Mouse (Mus musculus) left cerebral cortex, adult 18-20 months (tissue): ENCODE measurements around the gene Zc3h6. TPM values are rescaled to one million over a fixed set of nuclear protein-coding genes. Genes with fewer than 3 reads are reported as not detected.
"Not testable (repeated sequence)": the region's sequence is repeated elsewhere in the genome, so short reads cannot be mapped to it uniquely, and the experiment has no call there.

ENCODE experiments used
- DNase-seq, 2 experiments: peaks; one replicate each; pipeline ENCODE4 v3.0.0; 2021 to 2022; ENCODE audit warnings: low spot score in 2 of 2, mixed read lengths in 1 of 2
- long read RNA-seq, 2 experiments: library from polyadenylated mRNA; stranded (forward); transcript quantifications; one replicate each; pipeline ENCODE4 v2.0.0; 2021
- total RNA-seq, 2 experiments: library from RNA; stranded (reverse); gene quantifications; 2 replicates each; pipeline ENCODE4 v1.2.3; 2021

Gene Zc3h6
- total RNA-seq: 10 to 100 TPM; 12.4 to 16.4 TPM
- long read RNA-seq, experiment 1, full-length matches to known transcripts: 2 of 5 reads
- long read RNA-seq, experiment 1, partial matches to known transcripts: 1 of 5 reads
- long read RNA-seq, experiment 1, other reads (novel, unspliced or antisense): 2 of 5 reads
- long read RNA-seq, experiment 2, full-length matches to known transcripts: 1 of 4 reads
- long read RNA-seq, experiment 2, partial matches to known transcripts: 3 of 4 reads
- long read RNA-seq, experiment 2, other reads (novel, unspliced or antisense): 0 of 4 reads

- DNase-seq: peak; percentile 98 to 100
Measured at GRCm38 (mm10) chr2:128966641-128967580, at the start of gene Zc3h6. Gene Zc3h6 (plus strand): TSS chr2:128967402.

- DNase-seq: no peak
Measured at GRCm38 (mm10) chr2:128924799-128925198, 42.4 kb upstream of the Zc3h6 start.

GRCm38 (mm10) chr2:128928446-128928845 is 38.8 kb upstream of the Zc3h6 start:
- peak in 1 of 2 experiments; percentile 27 for DNase-seq

GRCm38 (mm10) chr2:128930704-128931103 is 36.5 kb upstream of the Zc3h6 start:
- no peak for DNase-seq

GRCm38 (mm10) chr2:128936256-128936655 is 30.9 kb upstream of the Zc3h6 start:
- DNase-seq: no peak

GRCm38 (mm10) chr2:128943538-128944528 is 23.4 kb upstream of the Zc3h6 start, which contains the start of gene Zc3h8:
Gene Zc3h8 (minus strand): TSS chr2:128944077.
- DNase-seq: peak; percentile 96 to 98

- no peak for DNase-seq
Measured at GRCm38 (mm10) chr2:128947962-128948588, 19.1 kb upstream of the Zc3h6 start.

- DNase-seq: no peak
Measured at GRCm38 (mm10) chr2:128954186-128954585, 13.0 kb upstream of the Zc3h6 start.

GRCm38 (mm10) chr2:128965505-128966105 is 1.6 kb upstream of the Zc3h6 start:
- no peak for DNase-seq

GRCm38 (mm10) chr2:128966236-128966635 is 966 bp upstream of the Zc3h6 start:
- no peak for DNase-seq

- peak; percentile 55 to 64 for DNase-seq
Measured at GRCm38 (mm10) chr2:128967661-128968441, 649 bp downstream of the Zc3h6 start, which contains the start of gene Gm10762. Gene Gm10762 (minus strand): TSS chr2:128967725.

GRCm38 (mm10) chr2:128968475-128969083 is 1.4 kb downstream of the Zc3h6 start:
- DNase-seq: no peak

- DNase-seq: no peak
Measured at GRCm38 (mm10) chr2:128972301-128972700, 5.1 kb downstream of the Zc3h6 start.

- DNase-seq: no peak
Measured at GRCm38 (mm10) chr2:128975572-128975971, 8.4 kb downstream of the Zc3h6 start.

GRCm38 (mm10) chr2:128984746-128985145 is 17.5 kb downstream of the Zc3h6 start:
- DNase-seq: peak in 1 of 2 experiments; percentile 10

GRCm38 (mm10) chr2:129004872-129005271 is 37.7 kb downstream of the Zc3h6 start:
- no peak for DNase-seq

- DNase-seq: no peak
Measured at GRCm38 (mm10) chr2:129006194-129006749, 39.1 kb downstream of the Zc3h6 start.

- not testable (repeated sequence) for DNase-seq
Measured at GRCm38 (mm10) chr2:129008867-129009266, 41.7 kb downstream of the Zc3h6 start.
